Mouse (Mus musculus) spleen, adult 12 weeks (tissue): ENCODE data around the gene Id1.

Source experiments
- DNase-seq: peaks from one replicate; pipeline ENCODE4 v3.0.0; 2022; ENCODE audit warnings: low spot score

Id1 gene

GRCm38 (mm10) chr2:152784640-152785039, 48.6 kb downstream of the Id1 start:
- DNase-seq = no peak

GRCm38 (mm10) chr2:152785446-152786350, 49.6 kb downstream of the Id1 start:
- peak; percentile 24 for DNase-seq
